Mouse (Mus musculus): ENCODE measurements around the gene Ddx39.

DNA sequence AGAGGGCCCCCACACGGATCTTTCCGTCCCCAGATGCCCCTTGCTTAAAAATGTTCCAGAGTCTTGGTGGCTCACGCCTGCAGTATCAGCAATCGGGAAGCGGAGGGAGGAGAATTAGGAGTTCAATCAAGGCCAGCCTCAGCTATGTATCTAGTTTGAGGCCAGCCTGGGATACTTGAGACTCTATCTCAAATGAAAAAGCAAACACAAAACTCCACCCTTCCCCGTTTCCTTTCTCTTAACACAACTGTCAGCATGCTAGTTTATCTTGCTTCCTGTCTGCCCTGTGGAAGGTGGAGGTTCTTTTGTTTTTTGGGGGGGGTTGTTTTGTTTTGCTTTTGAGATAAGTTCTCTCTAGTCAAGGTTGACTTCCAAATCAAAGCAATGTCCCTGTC, 58.5 kb downstream of the Ddx39 start:
- TF ChIP-seq CTCF (IDR thresholded peaks at IDR 0.05): no peak
- TF ChIP-seq EP300 (IDR thresholded peaks at IDR 0.05; ENCODE audit: insufficient read depth, low read depth, low read length): no peak
